Mouse (Mus musculus): ENCODE measurements at regions not wholly inside any gene's neighbourhood (a gene's known extent, or its start where the extent isn't known, plus 50 kb on each side); places are given as distances from the start of the nearest gene placed in this dataset.

GRCm38 (mm10) chr4:95108811-95109210 is 56.8 kb upstream of the Jun start:
- TF ChIP-seq CTCF (conservative IDR thresholded peaks at IDR 0.05 in 1 of 2, IDR thresholded peaks at IDR 0.05 in 1 of 2; ENCODE audit: low read depth in 2 of 2, low read length in 2 of 2) (no peak), MAFK (IDR thresholded peaks at IDR 0.05; ENCODE audit: insufficient replicate concordance, low read length) (no peak), MAX (IDR thresholded peaks at IDR 0.05; ENCODE audit: low read length) (no peak), USF1 (IDR thresholded peaks at IDR 0.05; ENCODE audit: low read depth, low read length) (no peak), POLR2A (IDR thresholded peaks at IDR 0.05; ENCODE audit: low read depth, low read length) (no peak), POLR2AphosphoS2 (IDR thresholded peaks at IDR 0.05; ENCODE audit: low read depth, low read length) (no peak), EP300 (IDR thresholded peaks at IDR 0.05; ENCODE audit: low read length) (no peak), KAT2A (IDR thresholded peaks at IDR 0.05; ENCODE audit: insufficient replicate concordance, low read length) (no peak)
